Mouse (Mus musculus) liver, postnatal 0 days (tissue): ENCODE results near the gene Ndp. TPM values are rescaled to one million over a fixed set of nuclear protein-coding genes. Genes with fewer than 3 reads are reported as not detected.

Experiments used
- ATAC-seq: fragments of 200-750 bp; cut with Nextera tagmentation; 2 replicates; pipeline ENCODE4 v1.8.0; 2017; ENCODE audit warnings: mild to moderate bottlenecking, moderate library complexity
- DNase-seq: peaks from one replicate; pipeline ENCODE4 v3.0.0-alpha.2; 2016
- H3K27ac ChIP-seq: fragments of 300-500 bp; sonication (generic); 2 replicates; pipeline ENCODE4 v1.5.1; 2014; ENCODE audit warnings: antibody characterized with exemption, moderate library complexity, mild to moderate bottlenecking, low read depth
- H3K27me3 ChIP-seq: fragments of 300-500 bp; sonication (generic); 2 replicates; pipeline ENCODE4 v1.6.1; 2014; ENCODE audit warnings: low read length, control low read depth, mixed read lengths; ENCODE audit not compliant: insufficient read depth
- H3K36me3 ChIP-seq: fragments of 300-500 bp; sonication (generic); replicated peaks from 2 replicates; pipeline ENCODE4 v1.6.1; 2014; ENCODE audit warnings: mild to moderate bottlenecking, control low read depth, low read length, moderate library complexity, mixed read lengths; ENCODE audit not compliant: insufficient read depth
- H3K4me1 ChIP-seq: fragments of 300-500 bp; sonication (generic); 2 replicates; pipeline ENCODE4 v1.6.1; 2014; ENCODE audit warnings: antibody characterized with exemption, mild to moderate bottlenecking, control low read depth; ENCODE audit not compliant: insufficient read depth
- H3K4me2 ChIP-seq: fragments of 300-500 bp; sonication (generic); 2 replicates; pipeline ENCODE4 v1.6.1; 2014; ENCODE audit warnings: low read depth, mild to moderate bottlenecking, low read length, moderate library complexity, mixed read lengths
- H3K4me3 ChIP-seq: fragments of 300-500 bp; sonication (generic); 2 replicates; pipeline ENCODE4 v1.5.1; 2014; ENCODE audit warnings: low read depth, low read length
- H3K9ac ChIP-seq: fragments of 300-500 bp; sonication (generic); replicated peaks from 2 replicates; pipeline ENCODE4 v1.6.1; 2014; ENCODE audit warnings: mild to moderate bottlenecking, moderate library complexity
- H3K9me3 ChIP-seq: fragments of 300-500 bp; sonication (generic); 2 replicates; pipeline ENCODE4 v1.6.1; 2016; ENCODE audit warnings: mild to moderate bottlenecking, control low read depth, low read length, mixed read lengths
- CTCF ChIP-seq: sonication (generic); IDR thresholded peaks from 2 replicates; pipeline ENCODE4 v1.5.1; 2016; ENCODE audit warnings: antibody characterized with exemption, low read depth
- EP300 ChIP-seq: IDR thresholded peaks from 2 replicates; pipeline ENCODE4 v1.6.1; 2016; ENCODE audit warnings: antibody characterized with exemption, low read depth, mild to moderate bottlenecking
- WGBS: fragments of 180-500 bp; shearing (Covaris S2); extraction: QIAGEN DNeasy Blood & Tissue Kit; methylation state at CpG from one replicate; pipeline ENCODE4 v1.1.7; 2014; ENCODE audit not compliant: insufficient replicate concordance; 5-methylcytosine and 5-hydroxymethylcytosine counted together
- polyA plus RNA-seq: library from polyadenylated mRNA; unstranded; fragments of >200 nt; fragmentation: Nextera tagmentation; extraction: Ambion mirVana; gene quantifications from 2 replicates; pipeline ENCODE4 v1.2.1, GENCODE M21; 2015

Ndp gene
- polyA plus RNA-seq, 1 experiment from 2014 or later = not detected

DNA sequence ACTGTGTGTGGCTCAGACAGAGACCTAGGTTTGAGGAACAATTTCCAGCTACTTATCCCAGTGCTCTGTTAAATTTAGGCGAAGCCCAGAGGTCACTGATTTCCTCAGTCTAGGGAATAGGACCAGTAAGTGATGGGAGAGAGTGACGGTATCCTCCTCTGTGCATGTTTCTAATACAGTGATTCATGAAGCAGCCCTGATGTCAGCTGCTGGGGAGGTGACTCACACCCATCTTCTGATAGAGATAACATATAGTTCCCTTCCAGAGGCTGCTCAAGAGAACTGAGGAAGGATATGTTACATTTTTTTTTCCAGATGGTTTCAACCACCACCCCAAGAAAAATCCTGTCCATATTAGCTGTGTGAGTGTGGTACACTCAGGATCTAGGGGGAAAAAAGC is 2.9 kb downstream of the Ndp start:
- Histone ChIP-seq H3K4me2 (no peak overlapping the region), H3K9me3 (no peaks in the 10 kb centered on the region), H3K4me3 (no peak overlapping the region), H3K4me1 (no peaks in the 10 kb centered on the region), H3K27me3 (peaks cover 2% of the 10 kb centered on the region; the same call in 1 of the 2 replicates), H3K27ac (no peak overlapping the region), H3K36me3 (no peaks in the 10 kb centered on the region), H3K9ac (no peak overlapping the region)
- WGBS = 78% methylated on average over 2 of the region's 2 CpGs
- ATAC-seq = no peak
- DNase-seq = no peak
- no peak for TF ChIP-seq EP300
- TF ChIP-seq CTCF = no peak

DNA sequence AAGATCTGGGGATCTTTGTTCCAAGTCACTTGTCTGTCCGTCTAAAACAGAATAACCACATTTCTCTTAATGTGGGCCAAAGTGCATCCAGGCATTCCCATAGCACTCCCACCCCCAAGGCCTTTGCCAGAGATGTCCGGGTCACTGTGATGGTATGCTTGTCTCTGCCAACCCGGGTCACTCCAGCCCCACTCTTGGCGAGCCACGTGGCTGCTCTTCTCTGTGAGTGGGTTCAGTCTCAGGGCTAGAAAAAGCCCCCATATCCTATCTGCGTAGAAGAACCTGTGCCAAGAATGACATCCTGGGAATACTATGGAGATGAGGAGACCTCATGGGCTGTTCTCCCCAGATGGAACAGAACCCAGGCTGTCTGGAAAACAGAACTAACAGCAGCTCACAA is 4.0 kb downstream of the Ndp start:
- Histone ChIP-seq H3K27ac (no peak overlapping the region), H3K4me1 (no peaks in the 10 kb centered on the region), H3K4me2 (no peak overlapping the region), H3K27me3 (no peaks in the 10 kb centered on the region; the same call in 1 of the 2 replicates), H3K36me3 (no peaks in the 10 kb centered on the region), H3K4me3 (no peak overlapping the region), H3K9ac (no peak overlapping the region), H3K9me3 (no peaks in the 10 kb centered on the region)
- WGBS = 70% methylated on average over 6 of the region's 6 CpGs
- no peak for ATAC-seq
- DNase-seq = no peak
- TF ChIP-seq EP300 = no peak
- TF ChIP-seq CTCF = no peak

DNA sequence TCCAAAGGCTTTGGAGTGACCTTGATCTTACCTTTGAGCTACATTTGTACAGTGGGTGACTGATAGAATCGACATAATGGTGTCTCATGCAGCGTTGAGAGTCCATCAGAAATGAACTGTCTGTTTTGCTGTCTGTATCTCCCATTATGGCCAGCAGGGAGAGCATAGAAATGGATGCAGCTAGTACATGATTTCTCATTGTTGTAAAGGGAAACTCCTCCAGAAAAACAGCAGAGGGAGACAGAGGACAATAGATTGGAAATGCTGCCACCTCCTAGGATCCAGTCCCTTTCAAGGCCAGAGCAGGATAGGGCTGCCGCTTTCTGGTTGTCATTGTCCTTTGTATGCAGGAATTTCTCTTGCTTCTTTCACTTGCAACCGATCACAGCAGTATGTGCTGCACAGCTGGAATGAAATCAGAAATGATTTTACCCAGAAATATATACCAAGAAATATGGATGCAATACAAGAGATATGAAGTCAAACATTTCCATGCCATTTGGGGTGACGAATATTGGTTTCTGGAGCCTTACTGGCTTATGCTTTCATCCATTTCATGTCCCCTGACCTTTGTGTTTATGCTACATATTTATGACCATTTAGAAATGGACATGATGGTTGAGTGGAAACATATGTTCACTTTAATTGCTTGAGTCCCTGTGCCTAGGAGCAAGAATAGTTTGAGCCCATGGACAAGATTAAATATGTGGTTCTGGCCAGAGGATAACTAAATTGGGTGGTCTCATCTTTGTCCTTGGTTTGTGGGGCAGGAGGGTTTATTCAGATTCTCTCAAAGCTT is 17.0 kb downstream of the Ndp start:
- Histone ChIP-seq H3K4me1 (no peaks in the 10 kb centered on the region), H3K4me2 (no peak overlapping the region), H3K27ac (no peak overlapping the region), H3K36me3 (no peaks in the 10 kb centered on the region), H3K27me3 (no peaks in the 10 kb centered on the region), H3K9ac (no peak overlapping the region), H3K4me3 (no peak overlapping the region), H3K9me3 (no peaks in the 10 kb centered on the region)
- TF ChIP-seq EP300 (no peak), CTCF (peak; percentile 73)
- ATAC-seq (peak; percentile 54; the same call in 1 of the 2 replicates), DNase-seq (no peak)
- WGBS = 31% methylated on average over 5 of the region's 5 CpGs

DNA sequence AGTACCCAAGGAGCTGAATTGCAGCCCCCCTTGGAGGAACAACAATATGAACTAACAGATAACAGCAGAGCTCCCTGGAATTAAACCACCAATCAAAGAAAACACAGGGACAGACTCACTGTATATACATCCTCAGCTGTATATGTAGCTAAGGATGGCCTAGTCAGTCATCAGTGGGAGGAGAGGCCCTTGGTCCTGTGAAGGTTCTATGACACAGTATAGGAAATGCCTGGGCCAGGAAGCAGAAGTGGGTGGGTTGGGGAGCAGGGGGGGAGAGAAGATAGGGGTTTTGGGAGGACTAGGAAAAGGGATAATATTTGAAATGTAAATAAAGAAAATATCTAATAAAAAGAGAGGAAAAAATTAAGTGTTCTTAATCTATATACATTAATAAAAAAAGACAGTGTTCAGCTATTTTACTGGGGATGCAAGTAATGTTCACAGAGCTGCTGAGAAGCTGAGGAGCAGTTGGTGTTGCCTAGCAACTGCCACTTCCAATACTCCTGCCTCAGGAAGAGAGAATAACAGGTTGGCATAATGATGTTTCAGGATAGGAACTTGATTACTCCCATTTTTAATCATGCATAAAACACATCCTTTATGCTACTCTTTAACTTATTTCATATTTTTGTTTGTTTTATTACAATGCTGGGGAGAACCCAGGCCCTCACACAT is 43.8 kb downstream of the Ndp start:
- H3K4me3 ChIP-seq = no peak overlapping the region
- no peak overlapping the region for H3K9ac ChIP-seq

DNA sequence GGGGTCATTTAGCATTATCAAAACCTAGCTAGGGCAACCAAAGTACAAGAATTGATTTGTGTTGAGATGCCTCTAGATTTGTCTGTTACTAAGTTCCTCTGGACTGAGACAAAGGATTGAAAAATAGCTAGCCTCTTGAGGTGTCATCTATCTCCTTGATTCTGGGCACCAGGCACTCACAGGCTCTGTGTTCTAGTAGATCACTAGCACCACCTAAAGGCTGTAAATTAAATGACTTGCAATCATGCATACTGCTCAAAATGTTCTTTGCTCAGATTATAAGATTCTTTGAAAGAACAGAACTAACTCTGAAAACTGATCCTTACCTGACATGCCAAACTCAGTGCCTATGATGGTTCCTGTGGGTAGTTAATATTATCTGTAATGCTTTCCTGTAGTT is 51.3 kb downstream of the Ndp start:
- Histone ChIP-seq H3K9ac (no peak overlapping the region), H3K9me3 (no peaks in the 10 kb centered on the region), H3K4me1 (no peaks in the 10 kb centered on the region), H3K4me2 (no peak overlapping the region), H3K27me3 (no peaks in the 10 kb centered on the region), H3K4me3 (no peak overlapping the region), H3K27ac (no peak overlapping the region), H3K36me3 (no peaks in the 10 kb centered on the region)
- TF ChIP-seq CTCF (peak; percentile 51), EP300 (no peak)
- ATAC-seq = no peak
- DNase-seq = no peak

More for the DNA sequence above, 43.8 kb downstream of the Ndp start:
- Histone ChIP-seq H3K36me3 (no peaks in the 10 kb centered on the region), H3K27me3 (no peaks in the 10 kb centered on the region), H3K4me1 (no peaks in the 10 kb centered on the region), H3K9me3 (no peaks in the 10 kb centered on the region), H3K4me2 (no peak overlapping the region), H3K27ac (no peak overlapping the region)
- TF ChIP-seq CTCF = no peak
- TF ChIP-seq EP300 = no peak
- no peak for ATAC-seq
- no peak for DNase-seq

DNA sequence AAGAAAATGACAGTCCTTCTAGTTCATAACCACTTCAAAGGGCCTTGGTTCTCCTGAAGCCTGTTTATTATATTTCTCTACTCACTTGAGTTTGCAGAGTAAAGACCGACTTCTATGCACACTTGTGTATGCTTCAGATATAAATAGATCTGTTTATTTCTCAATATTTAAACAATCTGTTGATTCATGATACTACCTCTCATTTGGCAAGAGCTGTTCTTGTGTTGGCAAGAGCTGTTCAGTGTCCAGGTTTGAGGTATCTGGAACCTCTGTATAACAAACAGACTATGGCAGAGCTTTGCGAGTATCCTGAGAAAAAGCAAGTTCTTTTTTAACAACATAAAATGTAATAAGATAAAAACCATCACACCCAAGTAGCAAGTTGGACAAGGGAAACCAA is 65.5 kb downstream of the Ndp start:
- ATAC-seq = peak; percentile 62; the same call in 1 of the 2 replicates
- 65% methylated on average over 2 of the region's 2 CpGs for WGBS
- TF ChIP-seq CTCF (no peak), EP300 (no peak)
- no peak overlapping the region for H3K4me2 ChIP-seq
- H3K27me3 ChIP-seq = no peaks in the 10 kb centered on the region
- H3K4me3 ChIP-seq = no peak overlapping the region
- no peaks in the 10 kb centered on the region for H3K9me3 ChIP-seq
- no peak for DNase-seq
- no peak overlapping the region for H3K9ac ChIP-seq
- no peaks in the 10 kb centered on the region for H3K4me1 ChIP-seq
- no peaks in the 10 kb centered on the region for H3K36me3 ChIP-seq
- no peak overlapping the region for H3K27ac ChIP-seq
